Mouse (Mus musculus) liver, embryonic 13.5 days (tissue): ENCODE results near the gene Pnpla7. TPM values are rescaled to one million over a fixed set of nuclear protein-coding genes. Genes with fewer than 3 reads are reported as not detected.

Experiments used
- ATAC-seq: fragments of 200-750 bp; cut with Nextera tagmentation; 2 replicates; pipeline ENCODE4 v1.8.0; 2017; ENCODE audit warnings: low read depth, mild to moderate bottlenecking, moderate number of reproducible peaks, moderate library complexity
- DNase-seq: peaks from one replicate; pipeline ENCODE4 v3.0.0; 2022
- H3K27ac ChIP-seq: fragments of 300-500 bp; sonication (generic); 2 replicates; pipeline ENCODE4 v1.5.1; 2015; ENCODE audit warnings: moderate library complexity, mild to moderate bottlenecking, inconsistent platforms
- H3K27me3 ChIP-seq: fragments of 300-500 bp; sonication (generic); 2 replicates; pipeline ENCODE4 v1.6.1; 2015; ENCODE audit warnings: mild to moderate bottlenecking, inconsistent platforms
- H3K36me3 ChIP-seq: fragments of 300-500 bp; sonication (generic); 2 replicates; pipeline ENCODE4 v1.6.1; 2015; ENCODE audit warnings: mild to moderate bottlenecking, inconsistent platforms
- H3K4me1 ChIP-seq: fragments of 300-500 bp; sonication (generic); replicated peaks from 2 replicates; pipeline ENCODE4 v1.6.1; 2015; ENCODE audit warnings: inconsistent platforms
- H3K4me2 ChIP-seq: fragments of 300-500 bp; sonication (generic); 2 replicates; pipeline ENCODE4 v1.6.1; 2015; ENCODE audit warnings: inconsistent platforms, mild to moderate bottlenecking, moderate library complexity
- H3K4me3 ChIP-seq: fragments of 300-500 bp; sonication (generic); replicated peaks from 2 replicates; pipeline ENCODE4 v1.5.1; 2015; ENCODE audit warnings: mild to moderate bottlenecking, inconsistent platforms
- H3K9ac ChIP-seq: fragments of 300-500 bp; sonication (generic); 2 replicates; pipeline ENCODE4 v1.6.1; 2015; ENCODE audit warnings: mild to moderate bottlenecking, inconsistent platforms
- H3K9me3 ChIP-seq: fragments of 300-500 bp; sonication (generic); replicated peaks from 2 replicates; pipeline ENCODE4 v1.6.1; 2016; ENCODE audit warnings: inconsistent platforms
- WGBS: fragments of 180-500 bp; shearing (Covaris S2); methylation state at CpG from one replicate; pipeline ENCODE4 v1.1.7; 2015; ENCODE audit not compliant: insufficient replicate concordance; 5-methylcytosine and 5-hydroxymethylcytosine counted together
- polyA plus RNA-seq: library from polyadenylated mRNA; unstranded; fragments of >200 nt; fragmentation: Nextera tagmentation; extraction: Ambion mirVana; gene quantifications from 2 replicates; pipeline ENCODE4 v1.2.1, GENCODE M21; 2015

Gene Pnpla7
- polyA plus RNA-seq, 1 experiment from 2014 or later = 12.0 TPM

- Histone ChIP-seq H3K27me3 (no peaks in the 10 kb centered on the region), H3K4me3 (no peak overlapping the region), H3K4me1 (peaks cover 4% of the 10 kb centered on the region; the same call in 1 of the 2 replicates), H3K9ac (no peak overlapping the region), H3K27ac (no peak overlapping the region), H3K9me3 (no peaks in the 10 kb centered on the region), H3K4me2 (no peak overlapping the region), H3K36me3 (no peaks in the 10 kb centered on the region)
- 57% methylated on average over 4 of the region's 4 CpGs for WGBS
- DNase-seq = no peak
- ATAC-seq = no peak
These were observed 99.7 kb downstream of the Pnpla7 start for GRCm38 (mm10) chr2:25075506-25075905.

- no peak overlapping the region for H3K4me3 ChIP-seq
- no peaks in the 10 kb centered on the region for H3K9me3 ChIP-seq
- peak overlapping the region; percentile 9; the same call in 1 of the 2 replicates for H3K27ac ChIP-seq
- H3K27me3 ChIP-seq = peaks cover 18% of the 10 kb centered on the region
- peaks cover 4% of the 10 kb centered on the region; the same call in 1 of the 2 replicates for H3K4me1 ChIP-seq
- DNase-seq (no peak), ATAC-seq (no peak)
- no peaks in the 10 kb centered on the region for H3K36me3 ChIP-seq
- H3K9ac ChIP-seq = no peak overlapping the region
- H3K4me2 ChIP-seq = no peak overlapping the region
- 65% methylated on average over 1 of the region's 1 CpGs for WGBS
These were observed 103.1 kb downstream of the Pnpla7 start for GRCm38 (mm10) chr2:25078967-25079366.

DNA sequence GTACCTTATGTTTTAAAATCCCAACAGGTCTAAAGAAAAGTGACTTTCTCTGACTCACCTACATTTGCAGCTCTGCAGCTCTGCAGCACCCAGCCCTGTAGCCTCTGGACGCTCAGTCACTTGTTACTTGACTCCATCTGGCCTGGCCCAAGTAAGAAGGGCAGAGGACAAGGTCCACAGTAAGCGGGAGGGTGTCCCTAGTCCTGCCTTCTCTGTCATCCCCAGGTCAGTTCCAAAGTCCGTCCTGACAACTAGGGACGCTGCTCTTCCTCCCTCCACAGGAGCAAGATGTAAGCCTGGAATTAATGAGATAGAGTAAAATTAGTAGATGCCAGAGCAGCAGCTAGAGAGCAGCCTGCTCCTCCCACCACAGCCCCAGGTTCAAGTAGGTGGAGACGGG lies 104.2 kb downstream of the Pnpla7 start, which contains the start of gene Entpd8:
TSS of gene Entpd8 (plus strand) at position 229 of the 400 bp plus-strand sequence.
- Histone ChIP-seq H3K27ac (no peak within 1 kb of the TSS), H3K9me3 (no peaks in the 10 kb centered on the region), H3K4me1 (peaks cover 4% of the 10 kb centered on the region; the same call in 1 of the 2 replicates), H3K4me2 (peak within 1 kb of the TSS; percentile 37), H3K4me3 (0 out of 2 replicates have a peak within 1 kb of the TSS, but pooled peaks have one; percentile 6), H3K27me3 (peaks cover 18% of the 10 kb centered on the region), H3K9ac (no peak within 1 kb of the TSS), H3K36me3 (no peaks in the 10 kb centered on the region)
- ATAC-seq (peak; percentile 34; the same call in 1 of the 2 replicates), DNase-seq (no peak)
- 57% methylated on average over 5 of the region's 5 CpGs for whole genome bisulfite sequencing

- 66% methylated on average over 4 of the region's 4 CpGs for WGBS
- H3K9me3 ChIP-seq = no peaks in the 10 kb centered on the region
- ATAC-seq (no peak), DNase-seq (no peak)
- H3K9ac ChIP-seq = no peak overlapping the region
- no peak overlapping the region for H3K27ac ChIP-seq
- H3K4me1 ChIP-seq = peaks cover 1% of the 10 kb centered on the region; the same call in 1 of the 2 replicates
- no peak overlapping the region for H3K4me3 ChIP-seq
- no peak overlapping the region for H3K4me2 ChIP-seq
- H3K27me3 ChIP-seq = peaks cover 18% of the 10 kb centered on the region
- no peaks in the 10 kb centered on the region for H3K36me3 ChIP-seq
These were observed 107.9 kb downstream of the Pnpla7 start for GRCm38 (mm10) chr2:25083697-25084096.

DNA sequence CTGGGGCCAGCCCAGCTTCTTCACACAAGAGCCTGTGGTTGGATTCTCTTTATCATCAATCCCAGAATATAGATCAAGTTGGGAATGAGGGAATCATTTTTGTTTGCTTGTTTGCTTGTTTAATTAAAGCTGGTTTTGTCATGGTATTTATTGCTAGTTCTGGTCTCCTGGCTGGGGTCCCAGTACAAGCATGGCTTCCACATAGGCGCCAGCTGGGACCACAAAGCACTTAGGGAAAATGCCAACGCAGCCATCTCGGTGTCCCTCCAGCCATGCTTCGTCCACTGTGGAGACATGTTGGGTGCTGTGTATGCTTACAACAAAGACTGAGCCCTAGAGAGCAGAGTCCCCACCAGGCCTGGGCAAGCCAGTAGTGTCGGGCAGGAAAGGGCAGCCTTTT lies 109.7 kb downstream of the Pnpla7 start:
- no peak for DNase-seq
- Histone ChIP-seq H3K4me3 (no peak overlapping the region), H3K27ac (no peak overlapping the region), H3K27me3 (peaks cover 18% of the 10 kb centered on the region), H3K4me2 (no peak overlapping the region), H3K9ac (no peak overlapping the region), H3K9me3 (no peaks in the 10 kb centered on the region), H3K36me3 (no peaks in the 10 kb centered on the region), H3K4me1 (no peaks in the 10 kb centered on the region; the same call in 1 of the 2 replicates)
- whole genome bisulfite sequencing = 69% methylated on average over 5 of the region's 5 CpGs
- ATAC-seq = no peak

- Histone ChIP-seq H3K4me2 (no peak overlapping the region), H3K9ac (no peak overlapping the region), H3K4me1 (no peaks in the 10 kb centered on the region), H3K36me3 (no peaks in the 10 kb centered on the region), H3K27ac (no peak overlapping the region), H3K9me3 (no peaks in the 10 kb centered on the region), H3K4me3 (no peak overlapping the region), H3K27me3 (peaks cover 12% of the 10 kb centered on the region)
- DNase-seq (no peak), ATAC-seq (no peak)
- 96% methylated on average over 2 of the region's 2 CpGs for WGBS
These were observed 112.0 kb downstream of the Pnpla7 start for GRCm38 (mm10) chr2:25087842-25088241.

- peaks cover 10% of the 10 kb centered on the region for H3K27me3 ChIP-seq
- H3K27ac ChIP-seq = no peak overlapping the region
- no peaks in the 10 kb centered on the region for H3K36me3 ChIP-seq
- no peak overlapping the region for H3K9ac ChIP-seq
- H3K9me3 ChIP-seq = no peaks in the 10 kb centered on the region
- H3K4me1 ChIP-seq = no peaks in the 10 kb centered on the region
- ATAC-seq = no peak
- WGBS = 57% methylated on average over 3 of the region's 3 CpGs
- no peak for DNase-seq
- no peak overlapping the region for H3K4me2 ChIP-seq
- no peak overlapping the region for H3K4me3 ChIP-seq
These were observed 112.8 kb downstream of the Pnpla7 start for GRCm38 (mm10) chr2:25088636-25089035.

GRCm38 (mm10) chr2:25094785-25095108 lies 118.9 kb downstream of the Pnpla7 start:
- WGBS = 51% methylated on average over 17 of the region's 17 CpGs
- H3K27me3 ChIP-seq = peaks cover 20% of the 10 kb centered on the region
- H3K9ac ChIP-seq = peak overlapping the region; percentile 22; the same call in 1 of the 2 replicates
- H3K4me2 ChIP-seq = peak overlapping the region; percentile 51
- no peak overlapping the region for H3K27ac ChIP-seq
- DNase-seq = no peak
- no peaks in the 10 kb centered on the region for H3K9me3 ChIP-seq
- H3K4me3 ChIP-seq = peak overlapping the region; percentile 34
- H3K4me1 ChIP-seq = peaks cover 23% of the 10 kb centered on the region
- peak; percentile 42 for ATAC-seq
- H3K36me3 ChIP-seq = no peaks in the 10 kb centered on the region

DNA sequence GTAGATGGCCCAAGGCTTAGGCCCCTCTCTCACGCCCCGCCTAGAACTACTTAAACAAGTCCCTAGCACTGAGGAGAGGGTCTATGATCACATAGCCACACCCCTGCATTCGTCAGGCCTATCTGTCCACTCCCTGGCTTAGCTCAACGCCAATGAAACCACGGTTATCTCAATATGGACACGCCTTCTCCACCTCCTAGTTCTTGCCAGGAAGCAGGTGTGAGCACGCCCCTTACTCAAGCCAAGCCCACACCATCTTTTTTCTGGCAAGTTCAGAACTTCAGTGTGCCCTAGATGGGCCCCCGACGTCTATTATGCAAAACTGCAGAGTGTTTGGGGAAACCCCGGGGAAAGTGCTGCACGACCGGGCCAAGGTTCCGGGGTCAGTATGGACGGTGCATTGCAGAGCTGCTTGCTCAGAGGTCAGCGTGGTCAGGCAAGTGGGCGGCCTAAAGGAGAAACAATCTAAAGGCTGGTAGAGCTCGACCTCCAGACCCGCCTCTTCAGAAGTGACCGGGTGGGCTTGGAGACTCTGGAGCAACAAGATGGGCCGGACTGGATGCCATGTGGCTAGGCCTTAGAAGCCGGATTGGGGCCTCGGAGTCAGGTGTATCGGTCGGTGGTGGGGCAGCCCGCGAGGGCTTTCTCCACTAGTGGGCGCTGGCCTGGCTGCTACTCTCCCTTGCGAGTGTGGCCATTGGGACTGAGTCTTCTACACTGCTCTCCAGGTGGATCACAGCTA lies 119.4 kb downstream of the Pnpla7 start, which contains the start of gene Noxa1:
TSS of gene Noxa1 (minus strand) at position 41 of the 742 bp plus-strand sequence.
- H3K27me3 ChIP-seq = peaks cover 20% of the 10 kb centered on the region
- H3K36me3 ChIP-seq = no peaks in the 10 kb centered on the region
- no peak within 1 kb of the TSS for H3K27ac ChIP-seq
- 41% methylated on average over 28 of the region's 28 CpGs for WGBS
- H3K4me1 ChIP-seq = peaks cover 23% of the 10 kb centered on the region
- ATAC-seq = peak; percentile 78
- peak within 1 kb of the TSS; percentile 22; the same call in 1 of the 2 replicates for H3K9ac ChIP-seq
- peak; percentile 49 for DNase-seq
- peak within 1 kb of the TSS; percentile 34 for H3K4me3 ChIP-seq
- H3K4me2 ChIP-seq = peak within 1 kb of the TSS; percentile 51
- no peaks in the 10 kb centered on the region for H3K9me3 ChIP-seq

- Histone ChIP-seq H3K27ac (no peak overlapping the region), H3K9me3 (no peaks in the 10 kb centered on the region), H3K27me3 (peaks cover 12% of the 10 kb centered on the region), H3K4me3 (no peak overlapping the region), H3K9ac (no peak overlapping the region), H3K4me1 (peaks cover 23% of the 10 kb centered on the region), H3K36me3 (no peaks in the 10 kb centered on the region), H3K4me2 (no peak overlapping the region)
- whole genome bisulfite sequencing = 58% methylated on average over 3 of the region's 3 CpGs
- DNase-seq = no peak
- ATAC-seq = no peak
These were observed 122.3 kb downstream of the Pnpla7 start for GRCm38 (mm10) chr2:25098005-25098615.

DNA sequence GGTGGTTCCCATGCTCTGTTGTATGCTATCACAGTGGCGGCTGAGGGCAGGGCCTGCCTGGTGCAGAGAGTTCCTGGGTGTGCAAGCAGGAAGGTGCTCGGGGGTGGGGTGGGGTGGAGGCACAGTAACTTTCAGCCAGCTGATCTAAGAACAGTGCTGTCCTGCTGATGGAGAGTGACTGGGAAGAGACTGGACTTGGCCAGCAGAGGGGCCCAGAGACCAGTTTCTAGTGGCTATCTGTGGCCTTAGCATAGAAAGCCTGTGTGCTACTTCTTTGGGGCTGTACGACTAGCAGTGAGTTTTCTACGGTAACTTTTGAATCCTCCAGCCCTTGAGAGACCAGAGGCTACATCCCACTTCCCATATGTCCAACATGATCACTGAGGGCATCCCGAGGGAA lies 123.1 kb downstream of the Pnpla7 start:
- H3K27ac ChIP-seq = no peak overlapping the region
- H3K4me2 ChIP-seq = no peak overlapping the region
- no peaks in the 10 kb centered on the region for H3K9me3 ChIP-seq
- no peak overlapping the region for H3K9ac ChIP-seq
- ATAC-seq (no peak), DNase-seq (no peak)
- no peak overlapping the region for H3K4me3 ChIP-seq
- peaks cover 23% of the 10 kb centered on the region for H3K4me1 ChIP-seq
- no peaks in the 10 kb centered on the region for H3K36me3 ChIP-seq
- WGBS = 44% methylated on average over 5 of the region's 5 CpGs
- H3K27me3 ChIP-seq = peaks cover 8% of the 10 kb centered on the region; the same call in 1 of the 2 replicates
